Mouse (Mus musculus) neural tube, embryonic 13.5 days (tissue): ENCODE measurements around the gene Tspan33. TPM values are rescaled to one million over a fixed set of nuclear protein-coding genes. Genes with fewer than 3 reads are reported as not detected.
"Not testable (repeated sequence)": the region's sequence is repeated elsewhere in the genome, so short reads cannot be mapped to it uniquely, and the experiment has no call there.

Experiments used
- ATAC-seq: fragments of 200-750 bp; cut with Nextera tagmentation; 2 replicates; pipeline ENCODE4 v1.8.0; 2017; ENCODE audit warnings: low read depth, mild to moderate bottlenecking, moderate TSS enrichment, moderate library complexity
- H3K27ac ChIP-seq: fragments of 300-500 bp; sonication (generic); replicated peaks from 2 replicates; pipeline ENCODE4 v1.5.1; 2015; ENCODE audit warnings: moderate library complexity, mild to moderate bottlenecking, inconsistent platforms
- H3K27me3 ChIP-seq: fragments of 300-500 bp; sonication (generic); 2 replicates; pipeline ENCODE4 v1.6.1; 2015; ENCODE audit warnings: mild to moderate bottlenecking, inconsistent platforms
- H3K36me3 ChIP-seq: fragments of 300-500 bp; sonication (generic); 2 replicates; pipeline ENCODE4 v1.6.1; 2015; ENCODE audit warnings: mild to moderate bottlenecking, inconsistent platforms
- H3K4me1 ChIP-seq: fragments of 300-500 bp; sonication (generic); replicated peaks from 2 replicates; pipeline ENCODE4 v1.6.1; 2015; ENCODE audit warnings: inconsistent platforms
- H3K4me2 ChIP-seq: fragments of 300-500 bp; sonication (generic); 2 replicates; pipeline ENCODE4 v1.6.1; 2015; ENCODE audit warnings: inconsistent platforms, mild to moderate bottlenecking, moderate library complexity
- H3K4me3 ChIP-seq: fragments of 300-500 bp; sonication (generic); 2 replicates; pipeline ENCODE4 v1.5.1; 2015; ENCODE audit warnings: mild to moderate bottlenecking, inconsistent platforms
- H3K9ac ChIP-seq: fragments of 300-500 bp; sonication (generic); 2 replicates; pipeline ENCODE4 v1.6.1; 2015; ENCODE audit warnings: moderate library complexity, mild to moderate bottlenecking, inconsistent platforms
- H3K9me3 ChIP-seq: fragments of 300-500 bp; sonication (generic); 2 replicates; pipeline ENCODE4 v1.6.1; 2016; ENCODE audit warnings: inconsistent platforms
- WGBS: fragments of 180-500 bp; shearing (Covaris S2); methylation state at CpG from one replicate; pipeline ENCODE4 v1.1.7; 2015; 5-methylcytosine and 5-hydroxymethylcytosine counted together
- polyA plus RNA-seq: library from polyadenylated mRNA; unstranded; fragments of >200 nt; fragmentation: Nextera tagmentation; extraction: Ambion mirVana; gene quantifications from 2 replicates; pipeline ENCODE4 v1.2.1, GENCODE M21; 2015

Tspan33 gene
- polyA plus RNA-seq, 1 experiment from 2014 or later: 5.6 TPM

DNA sequence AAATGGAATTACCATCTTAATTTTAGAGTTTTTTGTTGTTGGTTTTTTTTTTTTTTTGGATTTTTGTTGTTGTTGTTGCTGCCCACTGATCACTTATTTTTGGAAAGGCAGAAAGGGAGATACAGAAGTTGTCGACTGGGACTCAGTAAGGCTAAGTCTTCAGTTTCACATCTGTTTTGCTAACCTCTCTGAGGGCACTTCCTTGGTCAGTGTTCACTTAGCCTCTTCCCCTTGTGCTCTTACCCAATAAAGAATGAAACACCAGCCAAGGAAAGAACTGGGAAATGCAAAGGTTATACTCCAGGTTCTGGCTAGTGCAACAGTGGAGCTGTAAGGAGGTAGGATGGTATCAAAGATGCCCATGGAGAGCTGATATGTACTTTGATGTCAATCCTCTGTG is 35.5 kb downstream of the Tspan33 start:
- Histone ChIP-seq H3K4me3 (no peak overlapping the region), H3K9ac (no peak overlapping the region), H3K4me1 (no peaks in the 10 kb centered on the region), H3K27ac (no peak overlapping the region), H3K36me3 (no peaks in the 10 kb centered on the region), H3K4me2 (no peak overlapping the region), H3K9me3 (no peaks in the 10 kb centered on the region), H3K27me3 (0 out of 2 replicates have a peak, but pooled peaks cover 4% of the 10 kb centered on the region)
- no peak for ATAC-seq
- WGBS: 93% methylated on average over 1 of the region's 1 CpGs

DNA sequence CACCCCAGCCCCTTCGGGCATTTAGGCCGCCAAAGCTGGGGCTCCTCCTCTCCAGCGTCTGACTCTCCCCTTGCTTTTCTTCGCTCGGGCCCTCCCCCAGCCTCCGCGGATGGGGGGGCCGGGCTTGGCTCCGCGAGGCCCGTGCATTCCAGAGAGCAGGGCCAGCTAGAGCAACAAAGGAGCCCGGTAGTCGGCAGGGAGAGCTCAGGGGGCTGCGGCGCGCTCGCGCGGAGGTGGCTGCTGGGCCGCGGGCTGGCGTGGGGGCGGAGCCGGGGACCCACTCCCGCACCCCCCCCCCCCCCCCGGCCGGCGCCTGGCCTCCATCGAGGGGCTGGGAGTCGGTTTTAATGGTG is 41.3 kb downstream of the Tspan33 start, which contains the start of gene Smo:
TSS of gene Smo (plus strand) at position 168 of the 353 bp plus-strand sequence.
- Histone ChIP-seq H3K27ac (peak within 1 kb of the TSS; percentile 84), H3K4me2 (peak within 1 kb of the TSS; percentile 88), H3K27me3 (0 out of 2 replicates have a peak, but pooled peaks cover 4% of the 10 kb centered on the region), H3K4me1 (peaks cover 23% of the 10 kb centered on the region), H3K36me3 (no peaks in the 10 kb centered on the region), H3K4me3 (peak within 1 kb of the TSS; percentile 74), H3K9me3 (no peaks in the 10 kb centered on the region), H3K9ac (peak within 1 kb of the TSS; percentile 91)
- under 1% methylated on average over 22 of the region's 30 CpGs for WGBS
- ATAC-seq: peak; percentile 97

DNA sequence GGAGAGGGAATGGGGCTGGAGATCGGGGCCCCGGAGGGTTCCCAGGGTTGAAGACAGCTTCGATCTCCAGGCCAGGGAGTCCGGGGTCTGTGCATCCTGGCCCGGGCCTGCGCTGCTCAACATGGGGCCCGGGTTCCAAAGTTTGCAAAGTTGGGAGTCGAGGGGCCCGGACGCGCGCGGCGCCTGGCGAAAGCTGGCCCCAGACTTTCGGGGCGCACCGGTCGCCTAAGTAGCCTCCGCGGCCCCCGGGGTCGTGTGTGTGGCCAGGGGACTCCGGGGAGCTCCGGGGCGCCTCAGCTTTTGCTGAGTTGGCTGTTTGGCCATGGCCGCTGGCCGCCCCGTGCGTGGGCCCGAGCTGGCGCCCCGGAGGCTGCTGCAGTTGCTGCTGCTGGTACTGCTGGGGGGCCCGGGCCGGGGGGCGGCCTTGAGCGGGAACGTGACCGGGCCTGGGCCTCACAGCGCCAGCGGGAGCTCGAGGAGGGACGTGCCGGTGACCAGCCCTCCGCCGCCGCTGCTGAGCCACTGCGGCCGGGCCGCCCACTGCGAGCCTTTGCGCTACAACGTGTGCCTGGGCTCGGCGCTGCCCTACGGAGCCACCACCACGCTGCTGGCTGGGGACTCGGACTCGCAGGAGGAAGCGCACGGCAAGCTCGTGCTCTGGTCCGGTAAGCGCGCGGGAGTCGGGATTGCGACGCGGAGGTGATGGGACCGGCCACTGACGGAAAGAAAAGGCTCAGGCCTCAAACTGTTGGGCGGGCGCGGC is 41.8 kb downstream of the Tspan33 start:
- Histone ChIP-seq H3K4me1 (peaks cover 23% of the 10 kb centered on the region), H3K4me3 (peak overlapping the region; percentile 74), H3K27me3 (0 out of 2 replicates have a peak, but pooled peaks cover 4% of the 10 kb centered on the region), H3K27ac (peak overlapping the region; percentile 84), H3K36me3 (no peaks in the 10 kb centered on the region), H3K9ac (peak overlapping the region; percentile 91), H3K4me2 (peak overlapping the region; percentile 88), H3K9me3 (no peaks in the 10 kb centered on the region)
- WGBS: under 1% methylated on average over 75 of the region's 75 CpGs
- peak; percentile 84 for ATAC-seq

GRCm38 (mm10) chr6:29736610-29737458 is 42.8 kb downstream of the Tspan33 start:
- H3K9me3 ChIP-seq: no peaks in the 10 kb centered on the region
- ATAC-seq: no peak
- H3K9ac ChIP-seq: peak overlapping the region; percentile 91
- H3K27me3 ChIP-seq: 0 out of 2 replicates have a peak, but pooled peaks cover 4% of the 10 kb centered on the region
- H3K4me2 ChIP-seq: peak overlapping the region; percentile 88
- WGBS: 19% methylated on average over 13 of the region's 13 CpGs
- H3K4me1 ChIP-seq: peaks cover 23% of the 10 kb centered on the region
- H3K4me3 ChIP-seq: peak overlapping the region; percentile 74
- no peaks in the 10 kb centered on the region for H3K36me3 ChIP-seq
- peak overlapping the region; percentile 84 for H3K27ac ChIP-seq

- Histone ChIP-seq H3K27ac (no peak overlapping the region), H3K4me2 (no peak overlapping the region), H3K4me3 (no peak overlapping the region), H3K4me1 (peaks cover 4% of the 10 kb centered on the region; the same call in 1 of the 2 replicates), H3K27me3 (no peaks in the 10 kb centered on the region), H3K9me3 (peaks cover 14% of the 10 kb centered on the region), H3K9ac (no peak overlapping the region), H3K36me3 (0 out of 2 replicates have a peak, but pooled peaks cover 11% of the 10 kb centered on the region)
- 91% methylated on average over 3 of the region's 3 CpGs for WGBS
- no peak for ATAC-seq
These were observed 57.6 kb downstream of the Tspan33 start for GRCm38 (mm10) chr6:29751466-29752152.

GRCm38 (mm10) chr6:29753336-29753735 is 59.3 kb downstream of the Tspan33 start:
- Histone ChIP-seq H3K9ac (no peak overlapping the region), H3K9me3 (peaks cover 5% of the 10 kb centered on the region), H3K27me3 (no peaks in the 10 kb centered on the region), H3K27ac (no peak overlapping the region), H3K4me3 (no peak overlapping the region), H3K4me2 (no peak overlapping the region), H3K4me1 (peaks cover 4% of the 10 kb centered on the region; the same call in 1 of the 2 replicates), H3K36me3 (peaks cover 19% of the 10 kb centered on the region; the same call in 1 of the 2 replicates)
- ATAC-seq: no peak
- WGBS: 83% methylated on average over 11 of the region's 11 CpGs

GRCm38 (mm10) chr6:29756001-29756400 is 62.0 kb downstream of the Tspan33 start:
- 90% methylated on average over 5 of the region's 5 CpGs for WGBS
- peaks cover 4% of the 10 kb centered on the region; the same call in 1 of the 2 replicates for H3K4me1 ChIP-seq
- H3K36me3 ChIP-seq: peaks cover 30% of the 10 kb centered on the region
- H3K27me3 ChIP-seq: no peaks in the 10 kb centered on the region
- no peak overlapping the region for H3K4me3 ChIP-seq
- H3K27ac ChIP-seq: no peak overlapping the region
- H3K4me2 ChIP-seq: no peak overlapping the region
- no peaks in the 10 kb centered on the region for H3K9me3 ChIP-seq
- H3K9ac ChIP-seq: no peak overlapping the region
- no peak for ATAC-seq

- Histone ChIP-seq H3K27me3 (no peaks in the 10 kb centered on the region), H3K4me3 (no peak overlapping the region), H3K36me3 (peaks cover 34% of the 10 kb centered on the region), H3K9ac (no peak overlapping the region), H3K4me2 (no peak overlapping the region), H3K9me3 (no peaks in the 10 kb centered on the region), H3K27ac (no peak overlapping the region), H3K4me1 (peaks cover 4% of the 10 kb centered on the region; the same call in 1 of the 2 replicates)
- WGBS: 83% methylated on average over 4 of the region's 4 CpGs
- ATAC-seq: no peak
These were observed 62.5 kb downstream of the Tspan33 start for GRCm38 (mm10) chr6:29756476-29756875.

- no peak for ATAC-seq
- no peaks in the 10 kb centered on the region for H3K9me3 ChIP-seq
- no peak overlapping the region for H3K4me2 ChIP-seq
- H3K4me1 ChIP-seq: peaks cover 1% of the 10 kb centered on the region; the same call in 1 of the 2 replicates
- H3K27me3 ChIP-seq: no peaks in the 10 kb centered on the region
- no peak overlapping the region for H3K27ac ChIP-seq
- WGBS: 45% methylated on average over 4 of the region's 4 CpGs
- no peak overlapping the region for H3K4me3 ChIP-seq
- peaks cover 35% of the 10 kb centered on the region for H3K36me3 ChIP-seq
- no peak overlapping the region for H3K9ac ChIP-seq
These were observed 64.4 kb downstream of the Tspan33 start for GRCm38 (mm10) chr6:29758417-29758816.

- 84% methylated on average over 13 of the region's 13 CpGs for WGBS
- no peaks in the 10 kb centered on the region for H3K27me3 ChIP-seq
These were observed 65.1 kb downstream of the Tspan33 start for GRCm38 (mm10) chr6:29759012-29759679.

GRCm38 (mm10) chr6:29760397-29760796 is 66.4 kb downstream of the Tspan33 start:
- H3K4me3 ChIP-seq, ATAC-seq, H3K4me2 ChIP-seq, H3K27ac ChIP-seq, H3K4me1 ChIP-seq, H3K9me3 ChIP-seq, H3K27me3 ChIP-seq, H3K9ac ChIP-seq: not testable (repeated sequence)
- whole genome bisulfite sequencing: 95% methylated on average over 2 of the region's 2 CpGs
- peaks cover 30% of the 10 kb centered on the region for H3K36me3 ChIP-seq

More at GRCm38 (mm10) chr6:29759012-29759679, 65.1 kb downstream of the Tspan33 start:
- Histone ChIP-seq H3K4me2 (no peak overlapping the region), H3K27ac (no peak overlapping the region), H3K9ac (no peak overlapping the region), H3K4me1 (no peaks in the 10 kb centered on the region), H3K9me3 (no peaks in the 10 kb centered on the region), H3K4me3 (no peak overlapping the region), H3K36me3 (peaks cover 35% of the 10 kb centered on the region)
- ATAC-seq: no peak
